Comparison of ENCODE assay signal across 8 mouse cellular contexts in genomic region chrX:112348395-112348791, GRCm38 (mm10). TPM values are rescaled to one million over a fixed set of nuclear protein-coding genes. Genes with fewer than 3 reads are reported as not detected.
DNase-seq lines count a peak whose midpoint lies in the region; ATAC-seq and TF ChIP-seq lines count a peak whose summit lies in the region.

No protein-coding gene starts in this region.

- H3K27me3 ChIP-seq in embryonic facial prominence, embryonic 11.5 days (ENCODE audit: control insufficient read depth, insufficient read depth, low read length), result no peaks in the 10 kb centered on the region
- H3K27me3 ChIP-seq in embryonic facial prominence, embryonic 10.5 days (replicated peaks; ENCODE audit: low read depth, poor library complexity, severe bottlenecking), result no peaks in the 10 kb centered on the region
- no peaks in the 10 kb centered on the region for H3K27me3 ChIP-seq in E14TG2a.4 (ENCODE audit: insufficient read depth, low read length)
- no peaks in the 10 kb centered on the region for H3K27me3 ChIP-seq in intestine, embryonic 16.5 days (replicated peaks; ENCODE audit: control insufficient read depth, insufficient read depth, low read length)

- no peak overlapping the region for H3K27ac ChIP-seq in embryonic facial prominence, embryonic 11.5 days (replicated peaks; ENCODE audit: low read depth, low read length)
- no peak overlapping the region for H3K27ac ChIP-seq in embryonic facial prominence, embryonic 10.5 days (replicated peaks)
- no peak overlapping the region for H3K27ac ChIP-seq in intestine, embryonic 16.5 days (ENCODE audit: low read length)

- peak; percentile 30; the same call in 1 of the 2 replicates for TF ChIP-seq CTCF in E14TG2a.4 (conservative IDR thresholded peaks at IDR 0.05; ENCODE audit: low read length)

- H3K4me2 ChIP-seq in embryonic facial prominence, embryonic 11.5 days (ENCODE audit: low read depth, low read length), result no peak overlapping the region
- no peak overlapping the region for H3K4me2 ChIP-seq in intestine, embryonic 16.5 days (ENCODE audit: low read depth, low read length)

- H3K4me3 ChIP-seq in embryonic facial prominence, embryonic 11.5 days (ENCODE audit: low read depth, low read length), result no peak overlapping the region
- H3K4me3 ChIP-seq in embryonic facial prominence, embryonic 10.5 days, result no peak overlapping the region
- no peak overlapping the region for H3K4me3 ChIP-seq in E14TG2a.4 (replicated peaks; ENCODE audit: low read length)
- H3K4me3 ChIP-seq in intestine, embryonic 16.5 days (ENCODE audit: low read length), result no peak overlapping the region

- no peaks in the 10 kb centered on the region for H3K4me1 ChIP-seq in embryonic facial prominence, embryonic 11.5 days (ENCODE audit: control insufficient read depth, insufficient read depth, low read length)
- no peaks in the 10 kb centered on the region for H3K4me1 ChIP-seq in embryonic facial prominence, embryonic 10.5 days
- no peaks in the 10 kb centered on the region for H3K4me1 ChIP-seq in E14TG2a.4 (replicated peaks; ENCODE audit: low read depth, low read length)
- no peaks in the 10 kb centered on the region for H3K4me1 ChIP-seq in intestine, embryonic 16.5 days (ENCODE audit: control insufficient read depth, insufficient read depth, low read length)

- 34% methylated on average over 3 of the region's 3 CpGs for WGBS in embryonic facial prominence, embryonic 11.5 days
- WGBS in embryonic facial prominence, embryonic 10.5 days, result 44% methylated on average over 3 of the region's 3 CpGs
- WGBS in intestine, embryonic 16.5 days, result 35% methylated on average over 3 of the region's 3 CpGs

- DNase-seq in embryonic facial prominence, embryonic 11.5 days (ENCODE audit: low spot score), result peak; percentile 54
- DNase-seq in embryonic facial prominence, embryonic 10.5 days (ENCODE audit: low spot score), result no peak
- DNase-seq in layer of hippocampus, postnatal 10 days (ENCODE audit: low spot score in 2 of 2), result peak; percentile 8 to 18
- no peak for DNase-seq in layer of hippocampus, adult 8-10 months (ENCODE audit: low spot score in 2 of 2)
- DNase-seq in kidney, postnatal 36 days, result peak; percentile 17 to 38
- DNase-seq in ovary, postnatal 10 days (ENCODE audit: low spot score), result no peak

- H3K36me3 ChIP-seq in embryonic facial prominence, embryonic 11.5 days (replicated peaks; ENCODE audit: control insufficient read depth, insufficient read depth, low read depth, low read length), result no peaks in the 10 kb centered on the region
- no peaks in the 10 kb centered on the region for H3K36me3 ChIP-seq in embryonic facial prominence, embryonic 10.5 days (replicated peaks)
- no peaks in the 10 kb centered on the region for H3K36me3 ChIP-seq in E14TG2a.4 (ENCODE audit: insufficient read depth, low read length)
- no peaks in the 10 kb centered on the region for H3K36me3 ChIP-seq in intestine, embryonic 16.5 days (ENCODE audit: control insufficient read depth, insufficient read depth, low read length)

- ATAC-seq in embryonic facial prominence, embryonic 11.5 days (replicated peaks; ENCODE audit: insufficient number of reproducible peaks, low FRiP score, low TSS enrichment, low read depth), result no peak
- ATAC-seq in intestine, embryonic 16.5 days, result no peak

- no peaks in the 10 kb centered on the region for H3K9me3 ChIP-seq in embryonic facial prominence, embryonic 11.5 days (replicated peaks; ENCODE audit: control insufficient read depth, low read length)
- no peaks in the 10 kb centered on the region for H3K9me3 ChIP-seq in embryonic facial prominence, embryonic 10.5 days
- H3K9me3 ChIP-seq in E14TG2a.4 (ENCODE audit: low read length), result no peaks in the 10 kb centered on the region
- no peaks in the 10 kb centered on the region for H3K9me3 ChIP-seq in intestine, embryonic 16.5 days (ENCODE audit: control insufficient read depth, low read length)

- H3K9ac ChIP-seq in embryonic facial prominence, embryonic 11.5 days (replicated peaks; ENCODE audit: low read length), result no peak overlapping the region
- no peak overlapping the region for H3K9ac ChIP-seq in intestine, embryonic 16.5 days (ENCODE audit: low read depth, low read length)

RNA-seq across cellular contexts. Expression of gene Apool, which starts 37.3 kb away (rescaled TPM):
- 81.9 and 85.8 TPM in 2 replicates for polyA plus RNA-seq in embryonic facial prominence, embryonic 11.5 days (2014; fragmentation: Nextera tagmentation; extraction: Ambion mirVana)
- polyA plus RNA-seq in embryonic facial prominence, embryonic 10.5 days (2016; fragmentation: Nextera tagmentation; extraction: Ambion mirVana), result 70.8 and 74.1 TPM in 2 replicates
- 1 to 10 TPM; 5.4 to 6.8 TPM for total RNA-seq in layer of hippocampus, postnatal 10 days (2021)
- 1 to 10 TPM; 5.8 to 8.7 (median 7.5) TPM for total RNA-seq in layer of hippocampus, adult 8-10 months (2022)
- polyA plus RNA-seq in intestine, embryonic 16.5 days (2015; fragmentation: Nextera tagmentation; extraction: Ambion mirVana), result 64.8 and 70.6 TPM in 2 replicates

RNA-seq across cellular contexts. Expression of gene Satl1, which starts 58.2 kb away (rescaled TPM):
- polyA plus RNA-seq in embryonic facial prominence, embryonic 11.5 days (2014; fragmentation: Nextera tagmentation; extraction: Ambion mirVana), result not detected in 2 replicates
- 0.10 TPM in 1 of 2 replicates, not detected in the other for polyA plus RNA-seq in embryonic facial prominence, embryonic 10.5 days (2016; fragmentation: Nextera tagmentation; extraction: Ambion mirVana)
- total RNA-seq in layer of hippocampus, postnatal 10 days (2021), result not detected
- total RNA-seq in layer of hippocampus, adult 8-10 months (2022), result not detected
- not detected in 2 replicates for polyA plus RNA-seq in intestine, embryonic 16.5 days (2015; fragmentation: Nextera tagmentation; extraction: Ambion mirVana)

Comparison
In these comparisons a context has a peak if more than half of its experiments do, and no peak if none do; other contexts are left out.
1. DNase-seq: peak in embryonic facial prominence, embryonic 11.5 days (single experiment), layer of hippocampus, postnatal 10 days (2 of 2) and kidney, postnatal 36 days (2 of 2); none in embryonic facial prominence, embryonic 10.5 days (single experiment), layer of hippocampus, adult 8-10 months (0 of 2) and ovary, postnatal 10 days (single experiment).